In genomic region chr9:50723406-50723805, GRCm38 (mm10) we compare ENCODE assay signal across 8 mouse cellular contexts. TPM values are rescaled to one million over a fixed set of nuclear protein-coding genes. Genes with fewer than 3 reads are reported as not detected.
A peak's percentile ranks its signal among the peaks of the same experiment; 100 is the strongest.
DNase-seq lines count a peak whose midpoint lies in the region; ATAC-seq lines count a peak whose summit lies in the region.

No protein-coding gene starts in this region.

- no peak for ATAC-seq in embryonic facial prominence, embryonic 13.5 days (ENCODE audit: insufficient number of reproducible peaks, insufficient read depth, low FRiP score, low TSS enrichment, low read depth)
- ATAC-seq in neural tube, embryonic 14.5 days (ENCODE audit: low read depth), result no peak
- ATAC-seq in erythroid progenitor cell, adult 5-6 weeks (replicated peaks; ENCODE audit: low FRiP score, poor library complexity, severe bottlenecking), result no peak

- peak; percentile 67 to 74 for DNase-seq in right cerebral cortex, adult 2 months (ENCODE audit: low spot score in 2 of 2)
- no peak for DNase-seq in right cerebral cortex, postnatal 25 days
- peak; percentile 77 to 90 for DNase-seq in heart, postnatal 14 days
- peak; percentile 28 to 76 for DNase-seq in layer of hippocampus, postnatal 25 days (ENCODE audit: extremely low spot score in 1 of 2, low spot score in 1 of 2)
- no peak for DNase-seq in retina, postnatal 1 day

- 47% methylated on average over 7 of the region's 7 CpGs for WGBS in embryonic facial prominence, embryonic 13.5 days
- 31% methylated on average over 7 of the region's 7 CpGs for WGBS in neural tube, embryonic 14.5 days

- H3K4me2 ChIP-seq in embryonic facial prominence, embryonic 13.5 days, result peak overlapping the region; percentile 34; the same call in 1 of the 2 replicates
- peak overlapping the region; percentile 26; the same call in 1 of the 2 replicates for H3K4me2 ChIP-seq in neural tube, embryonic 14.5 days (ENCODE audit: low read depth, low read length)

- no peaks in the 10 kb centered on the region for H3K27me3 ChIP-seq in embryonic facial prominence, embryonic 13.5 days
- no peaks in the 10 kb centered on the region for H3K27me3 ChIP-seq in neural tube, embryonic 14.5 days (ENCODE audit: control insufficient read depth, insufficient read depth, low read length)

- intact Hi-C loops in heart, postnatal 14 days (cut with DNase I), result no loop called here

- no peaks in the 10 kb centered on the region for H3K9me3 ChIP-seq in embryonic facial prominence, embryonic 13.5 days
- no peaks in the 10 kb centered on the region for H3K9me3 ChIP-seq in neural tube, embryonic 14.5 days (ENCODE audit: control insufficient read depth, low read length)

- no peak overlapping the region for H3K9ac ChIP-seq in embryonic facial prominence, embryonic 13.5 days
- H3K9ac ChIP-seq in neural tube, embryonic 14.5 days (replicated peaks; ENCODE audit: low read depth, low read length), result no peak overlapping the region

- H3K36me3 ChIP-seq in embryonic facial prominence, embryonic 13.5 days, result no peaks in the 10 kb centered on the region
- no peaks in the 10 kb centered on the region for H3K36me3 ChIP-seq in neural tube, embryonic 14.5 days (ENCODE audit: control insufficient read depth, insufficient read depth, low read length)

- H3K4me3 ChIP-seq in embryonic facial prominence, embryonic 13.5 days, result no peak overlapping the region
- no peak overlapping the region for H3K4me3 ChIP-seq in neural tube, embryonic 14.5 days (ENCODE audit: low read depth, low read length)

- peak overlapping the region; percentile 64 for H3K27ac ChIP-seq in embryonic facial prominence, embryonic 13.5 days
- H3K27ac ChIP-seq in neural tube, embryonic 14.5 days (ENCODE audit: low read depth, low read length), result peak overlapping the region; percentile 52

- peaks cover 56% of the 10 kb centered on the region for H3K4me1 ChIP-seq in embryonic facial prominence, embryonic 13.5 days
- H3K4me1 ChIP-seq in neural tube, embryonic 14.5 days (ENCODE audit: control insufficient read depth, insufficient read depth, low read length), result peaks cover 26% of the 10 kb centered on the region; the same call in 1 of the 2 replicates

RNA-seq across cellular contexts. Expression of gene Dixdc1, which starts 15.9 kb away (rescaled TPM):
- 22.6 and 23.3 TPM in 2 replicates for polyA plus RNA-seq in embryonic facial prominence, embryonic 13.5 days (2015; fragmentation: Nextera tagmentation; extraction: Ambion mirVana)
- total RNA-seq in heart, postnatal 14 days (2021), result 1 to 10 TPM; 4.0 to 6.2 TPM
- total RNA-seq in layer of hippocampus, postnatal 25 days (2021), result 10 to 100 TPM; 83.7 to 91.2 TPM
- polyA plus RNA-seq in neural tube, embryonic 14.5 days (2014; fragmentation: Nextera tagmentation; extraction: Ambion mirVana), result 39.2 and 41.4 TPM in 2 replicates
- not detected in 2 replicates for total RNA-seq in erythroid progenitor cell, adult 5-6 weeks (2015; ENCODE audit: low replicate concordance)
- not detected in 2 replicates for total RNA-seq in erythroid progenitor cell, adult 5-6 weeks (2017; ENCODE audit: low replicate concordance)

RNA-seq across cellular contexts. Expression of gene 2310030G06Rik, which starts 22.9 kb away (rescaled TPM):
- polyA plus RNA-seq in embryonic facial prominence, embryonic 13.5 days (2015; fragmentation: Nextera tagmentation; extraction: Ambion mirVana), result 6.0 and 6.7 TPM in 2 replicates
- total RNA-seq in heart, postnatal 14 days (2021), result 1 to 10 TPM; 2.0 to 3.2 TPM
- total RNA-seq in layer of hippocampus, postnatal 25 days (2021), result 1 to 10 TPM; 1.7 to 1.9 TPM
- 2.1 and 2.7 TPM in 2 replicates for polyA plus RNA-seq in neural tube, embryonic 14.5 days (2014; fragmentation: Nextera tagmentation; extraction: Ambion mirVana)
- not detected in 2 replicates for total RNA-seq in erythroid progenitor cell, adult 5-6 weeks (2015; ENCODE audit: low replicate concordance)
- total RNA-seq in erythroid progenitor cell, adult 5-6 weeks (2017; ENCODE audit: low replicate concordance), result not detected in 2 replicates

RNA-seq across cellular contexts. Expression of gene Cryab, which starts 27.7 kb away (rescaled TPM):
- polyA plus RNA-seq in embryonic facial prominence, embryonic 13.5 days (2015; fragmentation: Nextera tagmentation; extraction: Ambion mirVana), result 17.1 and 21.3 TPM in 2 replicates
- 1,000 to 10,000 TPM; 1,337 to 1,386 TPM for total RNA-seq in heart, postnatal 14 days (2021)
- 100 to 1,000 TPM; 125 to 157 TPM for total RNA-seq in layer of hippocampus, postnatal 25 days (2021)
- 3.4 and 14.5 TPM in 2 replicates for polyA plus RNA-seq in neural tube, embryonic 14.5 days (2014; fragmentation: Nextera tagmentation; extraction: Ambion mirVana)
- not detected in 2 replicates for total RNA-seq in erythroid progenitor cell, adult 5-6 weeks (2015; ENCODE audit: low replicate concordance)
- not detected in 2 replicates for total RNA-seq in erythroid progenitor cell, adult 5-6 weeks (2017; ENCODE audit: low replicate concordance)

RNA-seq across cellular contexts. Expression of gene Hspb2, which starts 28.7 kb away (rescaled TPM):
- polyA plus RNA-seq in embryonic facial prominence, embryonic 13.5 days (2015; fragmentation: Nextera tagmentation; extraction: Ambion mirVana), result 4.8 and 5.7 TPM in 2 replicates
- total RNA-seq in heart, postnatal 14 days (2021), result 100 to 1,000 TPM; 128 to 131 TPM
- 1 to 10 TPM in 1 of 2 experiments, under 1 TPM in 1; 0.96 to 1.7 TPM for total RNA-seq in layer of hippocampus, postnatal 25 days (2021)
- 0.72 TPM in 1 of 2 replicates, not detected in the other for polyA plus RNA-seq in neural tube, embryonic 14.5 days (2014; fragmentation: Nextera tagmentation; extraction: Ambion mirVana)
- total RNA-seq in erythroid progenitor cell, adult 5-6 weeks (2015; ENCODE audit: low replicate concordance), result not detected in 2 replicates
- not detected in 2 replicates for total RNA-seq in erythroid progenitor cell, adult 5-6 weeks (2017; ENCODE audit: low replicate concordance)

RNA-seq across cellular contexts. Expression of gene Fdxacb1, which starts 44.6 kb away (rescaled TPM):
- 11.1 and 12.4 TPM in 2 replicates for polyA plus RNA-seq in embryonic facial prominence, embryonic 13.5 days (2015; fragmentation: Nextera tagmentation; extraction: Ambion mirVana)
- 1 to 10 TPM; 5.7 to 6.0 TPM for total RNA-seq in heart, postnatal 14 days (2021)
- 1 to 10 TPM; 5.1 to 5.8 TPM for total RNA-seq in layer of hippocampus, postnatal 25 days (2021)
- polyA plus RNA-seq in neural tube, embryonic 14.5 days (2014; fragmentation: Nextera tagmentation; extraction: Ambion mirVana), result 11.2 and 11.5 TPM in 2 replicates
- total RNA-seq in erythroid progenitor cell, adult 5-6 weeks (2015; ENCODE audit: low replicate concordance), result 7.9 and 8.0 TPM in 2 replicates
- 6.8 and 8.2 TPM in 2 replicates for total RNA-seq in erythroid progenitor cell, adult 5-6 weeks (2017; ENCODE audit: low replicate concordance)

Comparison
In these comparisons a context has a peak if more than half of its experiments do, and no peak if none do; other contexts are left out.
1. DNase-seq: peak in right cerebral cortex, adult 2 months (2 of 2), heart, postnatal 14 days (2 of 2) and layer of hippocampus, postnatal 25 days (2 of 2); none in right cerebral cortex, postnatal 25 days (single experiment) and retina, postnatal 1 day (single experiment).
2. RNA of gene Dixdc1, which starts 15.9 kb away (total RNA-seq): 83.7 to 91.2 TPM in layer of hippocampus, postnatal 25 days; 4.0 to 6.2 TPM in heart, postnatal 14 days and not detected in erythroid progenitor cell, adult 5-6 weeks; every median in the first group is over 10 times any median in the second.
3. RNA of gene Cryab, which starts 27.7 kb away (total RNA-seq): 1,337 to 1,386 TPM in heart, postnatal 14 days and 125 to 157 TPM in layer of hippocampus, postnatal 25 days; not detected in erythroid progenitor cell, adult 5-6 weeks; every median in the first group is over 100 times any median in the second.